Mouse (Mus musculus): ENCODE results near the gene Pilra. TPM values are rescaled to one million over a fixed set of nuclear protein-coding genes. Genes with fewer than 3 reads are reported as not detected.

Pilra gene
- polyA plus RNA-seq (2014; fragmentation: Illumina TruSeq; extraction: RNeasy Lipid Tissue Mini Kit (QIAGEN cat#74804); ENCODE audit: insufficient read depth, low read depth, low replicate concordance), result 15.6 TPM

GRCm38 (mm10) chr5:137835966-137836520 lies at the start of gene Pilra:
TSS of gene Pilra (minus strand) at chr5:137836281.

GRCm38 (mm10) chr5:137871644-137872380 lies 35.7 kb upstream of the Pilra start, which contains the start of gene Pilrb2:
TSS of gene Pilrb2 (minus strand) at chr5:137871815.

GRCm38 (mm10) chr5:137857960-137858710 lies 22.1 kb upstream of the Pilra start, which contains the start of gene Pilrb1:
TSS of gene Pilrb1 (minus strand) at chr5:137858106.

GRCm38 (mm10) chr5:137787151-137787928 lies 48.7 kb downstream of the Pilra start, which contains the start of the genes Mepce and Zcwpw1:
TSS of gene Mepce (minus strand) at chr5:137787655.
TSS of gene Zcwpw1 (plus strand) at chr5:137787798.

GRCm38 (mm10) chr5:137778635-137779034 lies 57.4 kb downstream of the Pilra start, which contains the start of gene Ppp1r35:
TSS of gene Ppp1r35 (plus strand) at chr5:137778849.

Other genes starting within 250 kb of the Pilra start
- gene Mospd3, start 235.2 kb downstream of the Pilra start, polyA plus RNA-seq (2014; fragmentation: Illumina TruSeq; extraction: RNeasy Lipid Tissue Mini Kit (QIAGEN cat#74804); ENCODE audit: insufficient read depth, low read depth, low replicate concordance), result 19.9 TPM
- gene Pcolce, start 222.5 kb downstream of the Pilra start, polyA plus RNA-seq (2014; fragmentation: Illumina TruSeq; extraction: RNeasy Lipid Tissue Mini Kit (QIAGEN cat#74804); ENCODE audit: insufficient read depth, low read depth, low replicate concordance), result 121 TPM
- 1.0 TPM for gene Fbxo24, start 207.3 kb downstream of the Pilra start, polyA plus RNA-seq (2014; fragmentation: Illumina TruSeq; extraction: RNeasy Lipid Tissue Mini Kit (QIAGEN cat#74804); ENCODE audit: insufficient read depth, low read depth, low replicate concordance)
- gene Lrch4, start 207.2 kb downstream of the Pilra start, polyA plus RNA-seq (2014; fragmentation: Illumina TruSeq; extraction: RNeasy Lipid Tissue Mini Kit (QIAGEN cat#74804); ENCODE audit: insufficient read depth, low read depth, low replicate concordance), result 21.1 TPM
- gene Gm20605, start 207.1 kb downstream of the Pilra start, polyA plus RNA-seq (2014; fragmentation: Illumina TruSeq; extraction: RNeasy Lipid Tissue Mini Kit (QIAGEN cat#74804); ENCODE audit: insufficient read depth, low read depth, low replicate concordance), result 9.9 TPM
- 19.7 TPM for gene Sap25, start 194.9 kb downstream of the Pilra start, polyA plus RNA-seq (2014; fragmentation: Illumina TruSeq; extraction: RNeasy Lipid Tissue Mini Kit (QIAGEN cat#74804); ENCODE audit: insufficient read depth, low read depth, low replicate concordance)
- 2.0 TPM for gene Irs3, start 190.6 kb downstream of the Pilra start, polyA plus RNA-seq (2014; fragmentation: Illumina TruSeq; extraction: RNeasy Lipid Tissue Mini Kit (QIAGEN cat#74804); ENCODE audit: insufficient read depth, low read depth, low replicate concordance)
- 9.6 TPM for gene Agfg2, start 151.6 kb downstream of the Pilra start, polyA plus RNA-seq (2014; fragmentation: Illumina TruSeq; extraction: RNeasy Lipid Tissue Mini Kit (QIAGEN cat#74804); ENCODE audit: insufficient read depth, low read depth, low replicate concordance)
- 0.86 TPM for gene Nyap1, start 94.7 kb downstream of the Pilra start, polyA plus RNA-seq (2014; fragmentation: Illumina TruSeq; extraction: RNeasy Lipid Tissue Mini Kit (QIAGEN cat#74804); ENCODE audit: insufficient read depth, low read depth, low replicate concordance)
- 50.7 TPM for gene Tsc22d4, start 90.6 kb downstream of the Pilra start, polyA plus RNA-seq (2014; fragmentation: Illumina TruSeq; extraction: RNeasy Lipid Tissue Mini Kit (QIAGEN cat#74804); ENCODE audit: insufficient read depth, low read depth, low replicate concordance)
- 31.5 TPM for gene Ppp1r35, start 57.4 kb downstream of the Pilra start, polyA plus RNA-seq (2014; fragmentation: Illumina TruSeq; extraction: RNeasy Lipid Tissue Mini Kit (QIAGEN cat#74804); ENCODE audit: insufficient read depth, low read depth, low replicate concordance)
- gene Mepce, start 48.6 kb downstream of the Pilra start, polyA plus RNA-seq (2014; fragmentation: Illumina TruSeq; extraction: RNeasy Lipid Tissue Mini Kit (QIAGEN cat#74804); ENCODE audit: insufficient read depth, low read depth, low replicate concordance), result 30.7 TPM
- 1.9 TPM for gene Zcwpw1, start 48.5 kb downstream of the Pilra start, polyA plus RNA-seq (2014; fragmentation: Illumina TruSeq; extraction: RNeasy Lipid Tissue Mini Kit (QIAGEN cat#74804); ENCODE audit: insufficient read depth, low read depth, low replicate concordance)
- 8.0 TPM for gene Pilrb1, start 21.8 kb upstream of the Pilra start, polyA plus RNA-seq (2014; fragmentation: Illumina TruSeq; extraction: RNeasy Lipid Tissue Mini Kit (QIAGEN cat#74804); ENCODE audit: insufficient read depth, low read depth, low replicate concordance)
- 7.1 TPM for gene Pilrb2, start 35.5 kb upstream of the Pilra start, polyA plus RNA-seq (2014; fragmentation: Illumina TruSeq; extraction: RNeasy Lipid Tissue Mini Kit (QIAGEN cat#74804); ENCODE audit: insufficient read depth, low read depth, low replicate concordance)
- 2.5 TPM for gene Cyp3a13, start 85.3 kb upstream of the Pilra start, polyA plus RNA-seq (2014; fragmentation: Illumina TruSeq; extraction: RNeasy Lipid Tissue Mini Kit (QIAGEN cat#74804); ENCODE audit: insufficient read depth, low read depth, low replicate concordance)
- gene Gjc3, start 126.8 kb upstream of the Pilra start, polyA plus RNA-seq (2014; fragmentation: Illumina TruSeq; extraction: RNeasy Lipid Tissue Mini Kit (QIAGEN cat#74804); ENCODE audit: insufficient read depth, low read depth, low replicate concordance), result not detected
- gene Azgp1, start 145.2 kb upstream of the Pilra start, polyA plus RNA-seq (2014; fragmentation: Illumina TruSeq; extraction: RNeasy Lipid Tissue Mini Kit (QIAGEN cat#74804); ENCODE audit: insufficient read depth, low read depth, low replicate concordance), result 6.2 TPM
- not detected for gene Smok3a, start 185.0 kb upstream of the Pilra start, polyA plus RNA-seq (2014; fragmentation: Illumina TruSeq; extraction: RNeasy Lipid Tissue Mini Kit (QIAGEN cat#74804); ENCODE audit: insufficient read depth, low read depth, low replicate concordance)
- gene Smok3b, start 185.1 kb upstream of the Pilra start, polyA plus RNA-seq (2014; fragmentation: Illumina TruSeq; extraction: RNeasy Lipid Tissue Mini Kit (QIAGEN cat#74804); ENCODE audit: insufficient read depth, low read depth, low replicate concordance), result not detected
- not detected for gene Smok3c, start 216.9 kb upstream of the Pilra start, polyA plus RNA-seq (2014; fragmentation: Illumina TruSeq; extraction: RNeasy Lipid Tissue Mini Kit (QIAGEN cat#74804); ENCODE audit: insufficient read depth, low read depth, low replicate concordance)
- gene Zkscan1, start 248.8 kb upstream of the Pilra start, polyA plus RNA-seq (2014; fragmentation: Illumina TruSeq; extraction: RNeasy Lipid Tissue Mini Kit (QIAGEN cat#74804); ENCODE audit: insufficient read depth, low read depth, low replicate concordance), result 5.0 TPM

Data from lung, adult 10 weeks (tissue).